Mouse (Mus musculus) lung, postnatal 14 days (tissue): ENCODE data around the gene Gk5.

Experiments
- DNase-seq: peaks from one replicate; pipeline ENCODE4 v3.0.0; 2021

The Gk5 gene

GRCm38 (mm10) chr9:96230271-96230670 lies 111.1 kb downstream of the Gk5 start:
- no peak for DNase-seq
